ENCODE assay signal across 10 mouse cellular contexts in genomic region chr14:47986483-47986882, GRCm38 (mm10).
A peak's percentile ranks its signal among the peaks of the same experiment; 100 is the strongest.
DNase-seq lines count a peak whose midpoint lies in the region; ATAC-seq and TF ChIP-seq lines count a peak whose summit lies in the region.
"Had no signal": no experiment of that assay in that cellular context is flagged by ENCODE, and none has a peak within 500 bp of the region (broad histone marks: within the 10 kb centered on the region; RNA-seq: fewer than 3 reads in every experiment).

No protein-coding gene starts in this region.

- ATAC-seq in limb, embryonic 13.5 days (ENCODE audit: low FRiP score, low read depth), result no peak
- ATAC-seq in embryonic facial prominence, embryonic 14.5 days (ENCODE audit: low read depth), result peak; percentile 83

- H3K4me2 ChIP-seq in limb, embryonic 13.5 days (replicated peaks), result 0 out of 2 replicates have a peak overlapping the region, but pooled peaks have one; percentile 1
- peak overlapping the region; percentile 20 for H3K4me2 ChIP-seq in embryonic facial prominence, embryonic 14.5 days (ENCODE audit: low read depth, low read length)
- peak overlapping the region; percentile 70 for H3K4me2 ChIP-seq in myocyte (ENCODE audit: low read depth)
- H3K4me2 ChIP-seq: heart, embryonic 13.5 days had no signal

- H3K4me1 ChIP-seq in limb, embryonic 13.5 days, result peaks cover 14% of the 10 kb centered on the region
- H3K4me1 ChIP-seq in limb, embryonic 10.5 days, result peaks cover 23% of the 10 kb centered on the region
- peaks cover 14% of the 10 kb centered on the region for H3K4me1 ChIP-seq in embryonic facial prominence, embryonic 14.5 days (ENCODE audit: control insufficient read depth, insufficient read depth, low read length)

- H3K79me2 ChIP-seq in myocyte (ENCODE audit: control insufficient read depth, insufficient read depth), result no peaks in the 10 kb centered on the region

- H3K27ac ChIP-seq in limb, embryonic 13.5 days, result no peak overlapping the region
- no peak overlapping the region for H3K27ac ChIP-seq in limb, embryonic 10.5 days
- no peak overlapping the region for H3K27ac ChIP-seq in embryonic facial prominence, embryonic 14.5 days (replicated peaks; ENCODE audit: low read depth, low read length)
- H3K27ac ChIP-seq: heart, embryonic 13.5 days had no signal

- H3K4me3 ChIP-seq in limb, embryonic 13.5 days, result no peak overlapping the region
- no peak overlapping the region for H3K4me3 ChIP-seq in limb, embryonic 10.5 days
- H3K4me3 ChIP-seq in embryonic facial prominence, embryonic 14.5 days (ENCODE audit: low read depth, low read length), result no peak overlapping the region
- no peak overlapping the region for H3K4me3 ChIP-seq in myocyte
- H3K4me3 ChIP-seq: heart, embryonic 13.5 days had no signal

- 14% methylated on average over 3 of the region's 3 CpGs for WGBS in limb, embryonic 13.5 days
- WGBS in limb, embryonic 10.5 days, result 14% methylated on average over 3 of the region's 3 CpGs
- WGBS in embryonic facial prominence, embryonic 14.5 days, result 5% methylated on average over 3 of the region's 3 CpGs

- no peaks in the 10 kb centered on the region for H3K36me3 ChIP-seq in limb, embryonic 13.5 days
- H3K36me3 ChIP-seq in limb, embryonic 10.5 days, result no peaks in the 10 kb centered on the region
- H3K36me3 ChIP-seq in embryonic facial prominence, embryonic 14.5 days (ENCODE audit: control insufficient read depth, insufficient read depth, low read length), result no peaks in the 10 kb centered on the region
- no peaks in the 10 kb centered on the region for H3K36me3 ChIP-seq in myocyte (ENCODE audit: control insufficient read depth, insufficient read depth)
- H3K36me3 ChIP-seq: heart, embryonic 13.5 days had no signal

- no peak overlapping the region for H3ac ChIP-seq in myocyte (ENCODE audit: control insufficient read depth, insufficient read length)

- no peak overlapping the region for H3K9ac ChIP-seq in limb, embryonic 13.5 days
- H3K9ac ChIP-seq in embryonic facial prominence, embryonic 14.5 days (ENCODE audit: low read depth, low read length), result no peak overlapping the region
- H3K9ac ChIP-seq: heart, embryonic 13.5 days had no signal

- TF ChIP-seq POLR2A in myocyte (IDR thresholded peaks at IDR 0.05; ENCODE audit: insufficient read length, low read depth), result no peak

- H3K9me3 ChIP-seq in limb, embryonic 13.5 days, result no peaks in the 10 kb centered on the region
- H3K9me3 ChIP-seq in limb, embryonic 10.5 days (replicated peaks), result no peaks in the 10 kb centered on the region
- H3K9me3 ChIP-seq in embryonic facial prominence, embryonic 14.5 days (ENCODE audit: control insufficient read depth, low read length), result no peaks in the 10 kb centered on the region

- no peak for DNase-seq in limb, embryonic 10.5 days (ENCODE audit: low spot score)
- peak; percentile 74 for DNase-seq in adipocyte (ENCODE audit: low spot score)
- DNase-seq in embryonic facial prominence, embryonic 14.5 days (ENCODE audit: low spot score), result peak; percentile 91
- DNase-seq in spleen, postnatal 36 days (ENCODE audit: low spot score in 2 of 2), result no peak
- no peak for DNase-seq in layer of hippocampus, adult 9-10 months (ENCODE audit: low spot score)
- DNase-seq: kidney, adult 18-20 months; right cerebral cortex, postnatal 4 days had no signal

- no peaks in the 10 kb centered on the region for H3K27me3 ChIP-seq in limb, embryonic 13.5 days
- H3K27me3 ChIP-seq in limb, embryonic 10.5 days (ENCODE audit: low read depth, poor library complexity, severe bottlenecking), result no peaks in the 10 kb centered on the region
- H3K27me3 ChIP-seq in embryonic facial prominence, embryonic 14.5 days (replicated peaks; ENCODE audit: control insufficient read depth, insufficient read depth, low read length), result no peaks in the 10 kb centered on the region
- no peaks in the 10 kb centered on the region for H3K27me3 ChIP-seq in myocyte (ENCODE audit: control insufficient read depth, insufficient read depth, insufficient read length)
- H3K27me3 ChIP-seq: heart, embryonic 13.5 days had no signal

TF ChIP-seq in myocyte, 11 proteins besides CTCF, POLR2A, EP300 and RAD21:
- TF ChIP-seq SRF (IDR thresholded peaks at IDR 0.05; ENCODE audit: control insufficient read depth, insufficient read length, low read depth), result no peak
- peak; percentile 54; the same call in 1 of the 2 replicates for TF ChIP-seq CEBPB (IDR thresholded peaks at IDR 0.05; ENCODE audit: insufficient read depth, poor library complexity, severe bottlenecking)

Comparison
In these comparisons a context has a peak if more than half of its experiments do, and no peak if none do; other contexts are left out.
1. H3K4me2 ChIP-seq: peak in every context shown above with its lines; median percentile 70 in myocyte; 20 in embryonic facial prominence, embryonic 14.5 days; 1 in limb, embryonic 13.5 days.
2. DNase-seq: peak in adipocyte (single experiment) and embryonic facial prominence, embryonic 14.5 days (single experiment); none in limb, embryonic 10.5 days (single experiment), spleen, postnatal 36 days (0 of 2) and layer of hippocampus, adult 9-10 months (single experiment).